Mouse (Mus musculus): ENCODE data around the gene Tent4a. TPM values are rescaled to one million over a fixed set of nuclear protein-coding genes. Genes with fewer than 3 reads are reported as not detected.
A peak's percentile ranks its signal among the peaks of the same experiment; 100 is the strongest.

Gene Tent4a
- polyA plus RNA-seq, 1 experiment = 25.4 TPM

GRCm38 (mm10) chr13:69537366-69537765 is 2.9 kb upstream of the Tent4a start:
- TF ChIP-seq CTCF (IDR thresholded peaks at IDR 0.05; ENCODE audit: extremely low read depth, insufficient read depth, low read length) (no peak), POLR2A (IDR thresholded peaks at IDR 0.05; ENCODE audit: extremely low read depth, insufficient read depth, low read length) (no peak)
- peaks cover 2% of the 10 kb centered on the region; the same call in 1 of the 2 replicates for H3K4me1 ChIP-seq (ENCODE audit: control insufficient read depth, insufficient read depth, low read length)

GRCm38 (mm10) chr13:69536021-69536420 is 1.6 kb upstream of the Tent4a start:
- Histone ChIP-seq H3K4me3 (ENCODE audit: insufficient read depth, low read length) (no peak overlapping the region), H3K27ac (ENCODE audit: insufficient read depth, low read length) (no peak overlapping the region), H3K4me1 (ENCODE audit: control insufficient read depth, insufficient read depth, low read length) (0 out of 2 replicates have a peak, but pooled peaks cover 5% of the 10 kb centered on the region)
- no peak for TF ChIP-seq CTCF (IDR thresholded peaks at IDR 0.05; ENCODE audit: extremely low read depth, insufficient read depth, low read length)
- TF ChIP-seq POLR2A (IDR thresholded peaks at IDR 0.05; ENCODE audit: extremely low read depth, insufficient read depth, low read length) = no peak

More at GRCm38 (mm10) chr13:69537366-69537765, 2.9 kb upstream of the Tent4a start:
- no peak overlapping the region for H3K4me3 ChIP-seq (ENCODE audit: insufficient read depth, low read length)
- no peak overlapping the region for H3K27ac ChIP-seq (ENCODE audit: insufficient read depth, low read length)

- TF ChIP-seq POLR2A (IDR thresholded peaks at IDR 0.05; ENCODE audit: extremely low read depth, insufficient read depth, low read length) (peak; percentile 77), CTCF (IDR thresholded peaks at IDR 0.05; ENCODE audit: extremely low read depth, insufficient read depth, low read length) (no peak)
- H3K4me3 ChIP-seq (ENCODE audit: insufficient read depth, low read length) = peak overlapping the region; percentile 54
- peaks cover 11% of the 10 kb centered on the region; the same call in 1 of the 2 replicates for H3K4me1 ChIP-seq (ENCODE audit: control insufficient read depth, insufficient read depth, low read length)
- peak overlapping the region; percentile 88 for H3K27ac ChIP-seq (ENCODE audit: insufficient read depth, low read length)
Measured at GRCm38 (mm10) chr13:69534654-69535551, 486 bp upstream of the Tent4a start.

- H3K4me1 ChIP-seq (ENCODE audit: control insufficient read depth, insufficient read depth, low read length) = peaks cover 13% of the 10 kb centered on the region
- H3K4me3 ChIP-seq (ENCODE audit: insufficient read depth, low read length) = peak within 1 kb of the TSS; percentile 54
- peak within 1 kb of the TSS; percentile 92 for H3K27ac ChIP-seq (ENCODE audit: insufficient read depth, low read length)
- TF ChIP-seq POLR2A (IDR thresholded peaks at IDR 0.05; ENCODE audit: extremely low read depth, insufficient read depth, low read length) (no peak), CTCF (IDR thresholded peaks at IDR 0.05; ENCODE audit: extremely low read depth, insufficient read depth, low read length) (no peak)
Measured at GRCm38 (mm10) chr13:69533405-69534333, 748 bp downstream of the Tent4a start, which contains the start of gene Nsun2. Gene Nsun2, plus strand, starts transcription at chr13:69533746.

- H3K4me1 ChIP-seq (ENCODE audit: control insufficient read depth, insufficient read depth, low read length) = peaks cover 19% of the 10 kb centered on the region
- peak overlapping the region; percentile 92; the same call in 1 of the 2 replicates for H3K27ac ChIP-seq (ENCODE audit: insufficient read depth, low read length)
- peak overlapping the region; percentile 54 for H3K4me3 ChIP-seq (ENCODE audit: insufficient read depth, low read length)
- no peak for TF ChIP-seq CTCF (IDR thresholded peaks at IDR 0.05; ENCODE audit: extremely low read depth, insufficient read depth, low read length)
- no peak for TF ChIP-seq POLR2A (IDR thresholded peaks at IDR 0.05; ENCODE audit: extremely low read depth, insufficient read depth, low read length)
Measured at GRCm38 (mm10) chr13:69532893-69533404, 1.5 kb downstream of the Tent4a start.

GRCm38 (mm10) chr13:69532101-69532892 is 2.1 kb downstream of the Tent4a start:
- Histone ChIP-seq H3K4me3 (ENCODE audit: insufficient read depth, low read length) (peak overlapping the region; percentile 54), H3K4me1 (ENCODE audit: control insufficient read depth, insufficient read depth, low read length) (peaks cover 19% of the 10 kb centered on the region), H3K27ac (ENCODE audit: insufficient read depth, low read length) (no peak overlapping the region)
- TF ChIP-seq CTCF (IDR thresholded peaks at IDR 0.05; ENCODE audit: extremely low read depth, insufficient read depth, low read length) (no peak), POLR2A (IDR thresholded peaks at IDR 0.05; ENCODE audit: extremely low read depth, insufficient read depth, low read length) (no peak)

GRCm38 (mm10) chr13:69531431-69531830 is 3.0 kb downstream of the Tent4a start:
- TF ChIP-seq POLR2A (IDR thresholded peaks at IDR 0.05; ENCODE audit: extremely low read depth, insufficient read depth, low read length) = no peak
- TF ChIP-seq CTCF (IDR thresholded peaks at IDR 0.05; ENCODE audit: extremely low read depth, insufficient read depth, low read length) = no peak
- Histone ChIP-seq H3K4me1 (ENCODE audit: control insufficient read depth, insufficient read depth, low read length) (peaks cover 20% of the 10 kb centered on the region), H3K4me3 (ENCODE audit: insufficient read depth, low read length) (peak overlapping the region; percentile 54), H3K27ac (ENCODE audit: insufficient read depth, low read length) (no peak overlapping the region)

GRCm38 (mm10) chr13:69530951-69531350 is 3.5 kb downstream of the Tent4a start:
- peak overlapping the region; percentile 54 for H3K4me3 ChIP-seq (ENCODE audit: insufficient read depth, low read length)
- H3K27ac ChIP-seq (ENCODE audit: insufficient read depth, low read length) = no peak overlapping the region
- H3K4me1 ChIP-seq (ENCODE audit: control insufficient read depth, insufficient read depth, low read length) = peaks cover 23% of the 10 kb centered on the region

More at GRCm38 (mm10) chr13:69530951-69531350, 3.5 kb downstream of the Tent4a start:
- TF ChIP-seq POLR2A (IDR thresholded peaks at IDR 0.05; ENCODE audit: extremely low read depth, insufficient read depth, low read length) (no peak), CTCF (IDR thresholded peaks at IDR 0.05; ENCODE audit: extremely low read depth, insufficient read depth, low read length) (no peak)
